Mouse (Mus musculus) liver, postnatal 0 days (tissue): ENCODE measurements around the gene Map3k13.

Experiments
- CTCF ChIP-seq: sonication (generic); IDR thresholded peaks from 2 replicates; pipeline ENCODE4 v1.5.1; 2016; ENCODE audit warnings: antibody characterized with exemption, low read depth
- EP300 ChIP-seq: IDR thresholded peaks from 2 replicates; pipeline ENCODE4 v1.6.1; 2016; ENCODE audit warnings: antibody characterized with exemption, low read depth, mild to moderate bottlenecking

- TF ChIP-seq CTCF (no peak), EP300 (no peak)
Observed at GRCm38 (mm10) chr16:21906902-21907301, 112.8 kb downstream of the Map3k13 start.
